Mouse (Mus musculus): ENCODE measurements at regions not wholly inside any gene's neighbourhood (a gene's known extent, or its start where the extent isn't known, plus 50 kb on each side); places are given as distances from the start of the nearest gene placed in this dataset.

GRCm38 (mm10) chr16:12901096-12901995 is 208.1 kb upstream of the Ercc4 start:
- no peak for DNase-seq (ENCODE audit: extremely low spot score, low spot score)

- no peak for DNase-seq (ENCODE audit: extremely low spot score, low spot score)
Observed at GRCm38 (mm10) chr16:12901996-12902319, 207.5 kb upstream of the Ercc4 start.

GRCm38 (mm10) chr16:12903161-12903560 is 206.3 kb upstream of the Ercc4 start:
- no peak for DNase-seq (ENCODE audit: extremely low spot score, low spot score)

- no peak for DNase-seq (ENCODE audit: extremely low spot score, low spot score)
Observed at GRCm38 (mm10) chr16:12904937-12905336, 204.5 kb upstream of the Ercc4 start.

GRCm38 (mm10) chr16:12924668-12925067 is 184.8 kb upstream of the Ercc4 start:
- DNase-seq (ENCODE audit: extremely low spot score, low spot score): no peak

- DNase-seq (ENCODE audit: extremely low spot score, low spot score): no peak
Observed at GRCm38 (mm10) chr16:12925931-12926330, 183.6 kb upstream of the Ercc4 start.

GRCm38 (mm10) chr16:12931111-12931510 is 178.4 kb upstream of the Ercc4 start:
- no peak for DNase-seq (ENCODE audit: extremely low spot score, low spot score)

GRCm38 (mm10) chr16:12932959-12933358 is 176.5 kb upstream of the Ercc4 start:
- DNase-seq (ENCODE audit: extremely low spot score, low spot score): no peak

- no peak for DNase-seq (ENCODE audit: extremely low spot score, low spot score)
Observed at GRCm38 (mm10) chr16:12934586-12934985, 174.9 kb upstream of the Ercc4 start.

GRCm38 (mm10) chr16:12935266-12935665 is 174.2 kb upstream of the Ercc4 start:
- no peak for DNase-seq (ENCODE audit: extremely low spot score, low spot score)

- DNase-seq (ENCODE audit: extremely low spot score, low spot score): no peak
Observed at GRCm38 (mm10) chr16:12936571-12936970, 172.9 kb upstream of the Ercc4 start.

GRCm38 (mm10) chr16:12938563-12938962 is 170.9 kb upstream of the Ercc4 start:
- DNase-seq (ENCODE audit: extremely low spot score, low spot score): no peak

- DNase-seq (ENCODE audit: extremely low spot score, low spot score): no peak
Observed at GRCm38 (mm10) chr16:12951176-12951575, 158.3 kb upstream of the Ercc4 start.

- no peak for DNase-seq (ENCODE audit: extremely low spot score, low spot score)
Observed at GRCm38 (mm10) chr16:12954028-12954427, 155.5 kb upstream of the Ercc4 start.

GRCm38 (mm10) chr16:12956416-12956815 is 153.1 kb upstream of the Ercc4 start:
- DNase-seq (ENCODE audit: extremely low spot score, low spot score): no peak

GRCm38 (mm10) chr16:12960885-12961284 is 148.6 kb upstream of the Ercc4 start:
- DNase-seq (ENCODE audit: extremely low spot score, low spot score): no peak

GRCm38 (mm10) chr16:12982681-12983080 is 126.8 kb upstream of the Ercc4 start:
- DNase-seq (ENCODE audit: extremely low spot score, low spot score): no peak

- DNase-seq (ENCODE audit: extremely low spot score, low spot score): no peak
Observed at GRCm38 (mm10) chr16:13001288-13001880, 108.1 kb upstream of the Ercc4 start.

- DNase-seq (ENCODE audit: extremely low spot score, low spot score): no peak
Observed at GRCm38 (mm10) chr16:13012863-13013262, 96.6 kb upstream of the Ercc4 start.

GRCm38 (mm10) chr16:13013891-13014644 is 95.4 kb upstream of the Ercc4 start:
- DNase-seq (ENCODE audit: extremely low spot score, low spot score): no peak

GRCm38 (mm10) chr16:13022875-13023274 is 86.6 kb upstream of the Ercc4 start:
- no peak for DNase-seq (ENCODE audit: extremely low spot score, low spot score)

GRCm38 (mm10) chr16:13025393-13025792 is 84.1 kb upstream of the Ercc4 start:
- DNase-seq (ENCODE audit: extremely low spot score, low spot score): no peak
